Comparison of ENCODE assay signal across 10 mouse cellular contexts in genomic region chr5:120600946-120601668, GRCm38 (mm10). TPM values are rescaled to one million over a fixed set of nuclear protein-coding genes. Genes with fewer than 3 reads are reported as not detected.
DNase-seq lines count a peak whose midpoint lies in the region; ATAC-seq lines count a peak whose summit lies in the region.
"Had no signal": no experiment of that assay in that cellular context is flagged by ENCODE, and none has a peak within 500 bp of the region (broad histone marks: within the 10 kb centered on the region; RNA-seq: fewer than 3 reads in every experiment).

No protein-coding gene starts in this region.

- no peak overlapping the region for H3K9ac ChIP-seq in hindbrain, embryonic 11.5 days (ENCODE audit: low read depth, low read length)
- no peak overlapping the region for H3K9ac ChIP-seq in hindbrain, embryonic 12.5 days
- H3K9ac ChIP-seq in liver, embryonic 12.5 days: peak overlapping the region; percentile 25; the same call in 1 of the 2 replicates
- H3K9ac ChIP-seq: lung, embryonic 15.5 days had no signal

- no peak overlapping the region for H3K4me3 ChIP-seq in hindbrain, embryonic 11.5 days (ENCODE audit: low read depth, low read length)
- H3K4me3 ChIP-seq in hindbrain, embryonic 12.5 days: no peak overlapping the region
- H3K4me3 ChIP-seq in liver, embryonic 12.5 days: no peak overlapping the region
- H3K4me3 ChIP-seq: lung, embryonic 15.5 days had no signal

- H3K4me2 ChIP-seq in hindbrain, embryonic 11.5 days (replicated peaks; ENCODE audit: low read depth, low read length): no peak overlapping the region
- no peak overlapping the region for H3K4me2 ChIP-seq in hindbrain, embryonic 12.5 days (replicated peaks)
- peak overlapping the region; percentile 58; the same call in 1 of the 2 replicates for H3K4me2 ChIP-seq in liver, embryonic 12.5 days
- H3K4me2 ChIP-seq: lung, embryonic 15.5 days had no signal

- no peaks in the 10 kb centered on the region for H3K27me3 ChIP-seq in hindbrain, embryonic 11.5 days (ENCODE audit: control insufficient read depth, insufficient read depth, low read length)
- H3K27me3 ChIP-seq in hindbrain, embryonic 12.5 days: no peaks in the 10 kb centered on the region
- H3K27me3 ChIP-seq in liver, embryonic 12.5 days (replicated peaks): no peaks in the 10 kb centered on the region
- H3K27me3 ChIP-seq: lung, embryonic 15.5 days had no signal

- H3K9me3 ChIP-seq in hindbrain, embryonic 11.5 days (ENCODE audit: control insufficient read depth, low read length): no peaks in the 10 kb centered on the region
- H3K9me3 ChIP-seq in hindbrain, embryonic 12.5 days (replicated peaks): no peaks in the 10 kb centered on the region
- H3K9me3 ChIP-seq in liver, embryonic 12.5 days (replicated peaks): no peaks in the 10 kb centered on the region
- H3K9me3 ChIP-seq: lung, embryonic 15.5 days had no signal

- DNase-seq in hindbrain, embryonic 11.5 days (ENCODE audit: low spot score): peak; percentile 46
- DNase-seq in A20 (ENCODE audit: low read depth, low spot score): peak; percentile 51
- DNase-seq in NIH3T3 (ENCODE audit: low read depth): peak; percentile 40
- no peak for DNase-seq in c-Kit-positive CD71-positive TER-119-positive erythroid progenitor cells, embryonic 14.5 days (ENCODE audit: low spot score)
- DNase-seq in layer of hippocampus, adult 11-12 months (ENCODE audit: low spot score): no peak
- DNase-seq in left cerebral cortex, postnatal 10 days (ENCODE audit: extremely low spot score in 1 of 2, low spot score in 2 of 2): no peak
- DNase-seq: adrenal gland, postnatal 25 days had no signal

- WGBS in hindbrain, embryonic 11.5 days: 64% methylated on average over 11 of the region's 11 CpGs
- 65% methylated on average over 11 of the region's 11 CpGs for WGBS in hindbrain, embryonic 12.5 days
- WGBS in liver, embryonic 12.5 days (ENCODE audit: insufficient replicate concordance): 56% methylated on average over 11 of the region's 11 CpGs

- intact Hi-C loops in left cerebral cortex, postnatal 10 days (cut with DNase I): loop anchor here (5.0 kb wide), 1 partner anchor 459 kb away; no protein-coding TSS in a partner anchor

- no peak overlapping the region for H3K27ac ChIP-seq in hindbrain, embryonic 11.5 days (ENCODE audit: low read depth, low read length)
- no peak overlapping the region; the same call in 1 of the 2 replicates for H3K27ac ChIP-seq in hindbrain, embryonic 12.5 days
- H3K27ac ChIP-seq in liver, embryonic 12.5 days: peak overlapping the region; percentile 90
- H3K27ac ChIP-seq: lung, embryonic 15.5 days had no signal

- H3K4me1 ChIP-seq in hindbrain, embryonic 11.5 days (replicated peaks; ENCODE audit: control insufficient read depth, insufficient read depth, low read length): no peaks in the 10 kb centered on the region; the same call in 1 of the 2 replicates
- H3K4me1 ChIP-seq in hindbrain, embryonic 12.5 days: 0 out of 2 replicates have a peak, but pooled peaks cover 8% of the 10 kb centered on the region
- peaks cover 59% of the 10 kb centered on the region for H3K4me1 ChIP-seq in liver, embryonic 12.5 days

- no peaks in the 10 kb centered on the region for H3K36me3 ChIP-seq in hindbrain, embryonic 11.5 days (ENCODE audit: control insufficient read depth, insufficient read depth, low read length)
- no peaks in the 10 kb centered on the region for H3K36me3 ChIP-seq in hindbrain, embryonic 12.5 days
- H3K36me3 ChIP-seq in liver, embryonic 12.5 days: no peaks in the 10 kb centered on the region
- H3K36me3 ChIP-seq: lung, embryonic 15.5 days had no signal

- no peak for ATAC-seq in hindbrain, embryonic 11.5 days (ENCODE audit: low FRiP score)
- no peak for ATAC-seq in hindbrain, embryonic 12.5 days (ENCODE audit: low FRiP score)
- no peak for ATAC-seq in liver, embryonic 12.5 days

RNA-seq across cellular contexts. Expression of gene Rita1, which starts 11.3 kb away (rescaled TPM):
- polyA plus RNA-seq in hindbrain, embryonic 11.5 days (2014; fragmentation: Nextera tagmentation; extraction: Ambion mirVana): 9.3 and 10.5 TPM in 2 replicates
- 16.8 and 19.2 TPM in 2 replicates for polyA plus RNA-seq in hindbrain, embryonic 12.5 days (2016; fragmentation: Nextera tagmentation; extraction: Ambion mirVana)
- 7.3 and 8.4 TPM in 2 replicates for polyA plus RNA-seq in liver, embryonic 12.5 days (2016; fragmentation: Nextera tagmentation; extraction: Ambion mirVana)
- 10 to 100 TPM; 29.5 to 31.2 TPM for total RNA-seq in left cerebral cortex, postnatal 10 days (2021)

RNA-seq across cellular contexts. Expression of gene Ddx54, which starts 11.4 kb away (rescaled TPM):
- polyA plus RNA-seq in hindbrain, embryonic 11.5 days (2014; fragmentation: Nextera tagmentation; extraction: Ambion mirVana): 25.9 and 32.4 TPM in 2 replicates
- 53.2 and 53.6 TPM in 2 replicates for polyA plus RNA-seq in hindbrain, embryonic 12.5 days (2016; fragmentation: Nextera tagmentation; extraction: Ambion mirVana)
- 35.0 and 36.3 TPM in 2 replicates for polyA plus RNA-seq in liver, embryonic 12.5 days (2016; fragmentation: Nextera tagmentation; extraction: Ambion mirVana)
- total RNA-seq in left cerebral cortex, postnatal 10 days (2021): 10 to 100 TPM; 47.5 to 48.8 TPM

RNA-seq across cellular contexts. Expression of gene Iqcd, which starts 12.3 kb away (rescaled TPM):
- polyA plus RNA-seq in hindbrain, embryonic 11.5 days (2014; fragmentation: Nextera tagmentation; extraction: Ambion mirVana): 1.1 and 1.4 TPM in 2 replicates
- 1.9 and 2.5 TPM in 2 replicates for polyA plus RNA-seq in hindbrain, embryonic 12.5 days (2016; fragmentation: Nextera tagmentation; extraction: Ambion mirVana)
- 2.0 and 2.1 TPM in 2 replicates for polyA plus RNA-seq in liver, embryonic 12.5 days (2016; fragmentation: Nextera tagmentation; extraction: Ambion mirVana)
- total RNA-seq in left cerebral cortex, postnatal 10 days (2021): under 1 TPM; 0.36 to 0.47 TPM

RNA-seq across cellular contexts. Expression of gene Tpcn1, which starts 12.6 kb away (rescaled TPM):
- polyA plus RNA-seq in hindbrain, embryonic 11.5 days (2014; fragmentation: Nextera tagmentation; extraction: Ambion mirVana): 12.5 and 15.6 TPM in 2 replicates
- polyA plus RNA-seq in hindbrain, embryonic 12.5 days (2016; fragmentation: Nextera tagmentation; extraction: Ambion mirVana): 18.4 and 19.2 TPM in 2 replicates
- 24.8 and 25.4 TPM in 2 replicates for polyA plus RNA-seq in liver, embryonic 12.5 days (2016; fragmentation: Nextera tagmentation; extraction: Ambion mirVana)
- 10 to 100 TPM; 39.2 to 45.2 TPM for total RNA-seq in left cerebral cortex, postnatal 10 days (2021)

RNA-seq across cellular contexts. Expression of gene Cfap73, which starts 32.9 kb away (rescaled TPM):
- 0.54 and 0.82 TPM in 2 replicates for polyA plus RNA-seq in hindbrain, embryonic 11.5 days (2014; fragmentation: Nextera tagmentation; extraction: Ambion mirVana)
- 0.56 and 0.77 TPM in 2 replicates for polyA plus RNA-seq in hindbrain, embryonic 12.5 days (2016; fragmentation: Nextera tagmentation; extraction: Ambion mirVana)
- polyA plus RNA-seq in liver, embryonic 12.5 days (2016; fragmentation: Nextera tagmentation; extraction: Ambion mirVana): not detected in 2 replicates
- 1 to 10 TPM in 1 of 2 experiments, not detected in 1; 1.1 TPM for total RNA-seq in left cerebral cortex, postnatal 10 days (2021)

Comparison
In these comparisons a context has a peak if more than half of its experiments do, and no peak if none do; other contexts are left out.
1. DNase-seq: peak in hindbrain, embryonic 11.5 days (single experiment), A20 (single experiment) and NIH3T3 (single experiment); none in c-Kit-positive CD71-positive TER-119-positive erythroid progenitor cells, embryonic 14.5 days (single experiment), layer of hippocampus, adult 11-12 months (single experiment) and left cerebral cortex, postnatal 10 days (0 of 2).